Mouse (Mus musculus) midbrain, embryonic 12.5 days (tissue): Measurements from ENCODE around the gene Itgal. TPM values are rescaled to one million over a fixed set of nuclear protein-coding genes. Genes with fewer than 3 reads are reported as not detected.
"Not testable (repeated sequence)": the region's sequence is repeated elsewhere in the genome, so short reads cannot be mapped to it uniquely, and the experiment has no call there.

Source experiments
- ATAC-seq: fragments of 200-750 bp; cut with Nextera tagmentation; 2 replicates; pipeline ENCODE4 v1.8.0; 2017; ENCODE audit warnings: low read depth, moderate TSS enrichment, moderate library complexity; ENCODE audit not compliant: low FRiP score
- H3K27ac ChIP-seq: fragments of 300-500 bp; sonication (generic); replicated peaks from 2 replicates; pipeline ENCODE4 v1.5.1; 2016; ENCODE audit warnings: mild to moderate bottlenecking
- H3K27me3 ChIP-seq: fragments of 300-500 bp; sonication (generic); 2 replicates; pipeline ENCODE4 v1.6.1; 2016; ENCODE audit warnings: mild to moderate bottlenecking
- H3K36me3 ChIP-seq: fragments of 300-500 bp; sonication (generic); 2 replicates; pipeline ENCODE4 v1.6.1; 2016
- H3K4me1 ChIP-seq: fragments of 300-500 bp; sonication (generic); 2 replicates; pipeline ENCODE4 v1.6.1; 2016
- H3K4me2 ChIP-seq: fragments of 300-500 bp; sonication (generic); replicated peaks from 2 replicates; pipeline ENCODE4 v1.6.1; 2016; ENCODE audit warnings: mild to moderate bottlenecking, moderate library complexity
- H3K4me3 ChIP-seq: fragments of 300-500 bp; sonication (generic); 2 replicates; pipeline ENCODE4 v1.5.1; 2016; ENCODE audit warnings: mild to moderate bottlenecking
- H3K9ac ChIP-seq: fragments of 300-500 bp; sonication (generic); replicated peaks from 2 replicates; pipeline ENCODE4 v1.6.1; 2016; ENCODE audit warnings: mild to moderate bottlenecking, moderate library complexity
- H3K9me3 ChIP-seq: fragments of 300-500 bp; sonication (generic); 2 replicates; pipeline ENCODE4 v1.6.1; 2016; ENCODE audit warnings: mild to moderate bottlenecking
- WGBS: fragments of 180-500 bp; shearing (Covaris S2); methylation state at CpG from one replicate; pipeline ENCODE4 v1.1.7; 2016; 5-methylcytosine and 5-hydroxymethylcytosine counted together
- polyA plus RNA-seq: library from polyadenylated mRNA; unstranded; fragments of >200 nt; fragmentation: Nextera tagmentation; extraction: Ambion mirVana; gene quantifications from 2 replicates; pipeline ENCODE4 v1.2.1, GENCODE M21; 2016

Gene Itgal
- polyA plus RNA-seq, 1 experiment from 2014 or later: 0.52 TPM

- ATAC-seq: peak; percentile 35
- no peaks in the 10 kb centered on the region for H3K27me3 ChIP-seq
- peaks cover 13% of the 10 kb centered on the region for H3K4me1 ChIP-seq
- H3K4me2 ChIP-seq: peak overlapping the region; percentile 77
- WGBS: under 1% methylated on average over 41 of the region's 42 CpGs
- H3K27ac ChIP-seq: peak overlapping the region; percentile 93
- peak overlapping the region; percentile 95 for H3K4me3 ChIP-seq
- H3K9me3 ChIP-seq: no peaks in the 10 kb centered on the region
- H3K9ac ChIP-seq: peak overlapping the region; percentile 94
- peaks cover 24% of the 10 kb centered on the region for H3K36me3 ChIP-seq
These were observed 49.0 kb downstream of the Itgal start for GRCm38 (mm10) chr7:127345092-127345491.

GRCm38 (mm10) chr7:127345512-127346325, 49.7 kb downstream of the Itgal start, which contains the start of gene Zfp768:
Zfp768 (minus strand) TSS chr7:127345589.
- WGBS: under 1% methylated on average over 68 of the region's 76 CpGs
- Histone ChIP-seq H3K9ac (peak within 1 kb of the TSS; percentile 94), H3K36me3 (peaks cover 24% of the 10 kb centered on the region), H3K27me3 (no peaks in the 10 kb centered on the region), H3K4me1 (peaks cover 13% of the 10 kb centered on the region), H3K4me2 (peak within 1 kb of the TSS; percentile 77), H3K4me3 (peak within 1 kb of the TSS; percentile 95), H3K27ac (peak within 1 kb of the TSS; percentile 93), H3K9me3 (no peaks in the 10 kb centered on the region)
- ATAC-seq: peak; percentile 90

GRCm38 (mm10) chr7:127346676-127347075, 50.6 kb downstream of the Itgal start:
- Histone ChIP-seq H3K9me3 (no peaks in the 10 kb centered on the region), H3K36me3 (peaks cover 19% of the 10 kb centered on the region), H3K27ac (no peak overlapping the region), H3K9ac (peak overlapping the region; percentile 94; the same call in 1 of the 2 replicates), H3K4me2 (peak overlapping the region; percentile 77), H3K4me1 (peaks cover 13% of the 10 kb centered on the region), H3K27me3 (no peaks in the 10 kb centered on the region), H3K4me3 (peak overlapping the region; percentile 95)
- ATAC-seq: no peak
- WGBS: 20% methylated on average over 8 of the region's 8 CpGs

- H3K27ac ChIP-seq: no peak overlapping the region
- H3K4me3 ChIP-seq: no peak overlapping the region
- H3K9me3 ChIP-seq: no peaks in the 10 kb centered on the region
- no peak for ATAC-seq
- no peak overlapping the region for H3K4me2 ChIP-seq
- H3K27me3 ChIP-seq: no peaks in the 10 kb centered on the region
- H3K36me3 ChIP-seq: no peaks in the 10 kb centered on the region
- 89% methylated on average over 5 of the region's 5 CpGs for WGBS
- peaks cover 3% of the 10 kb centered on the region; the same call in 1 of the 2 replicates for H3K4me1 ChIP-seq
- no peak overlapping the region for H3K9ac ChIP-seq
These were observed 55.4 kb downstream of the Itgal start for GRCm38 (mm10) chr7:127351230-127352004.

GRCm38 (mm10) chr7:127355796-127356195, 59.7 kb downstream of the Itgal start:
- no peak for ATAC-seq
- H3K36me3 ChIP-seq: no peaks in the 10 kb centered on the region
- no peak overlapping the region for H3K4me3 ChIP-seq
- no peaks in the 10 kb centered on the region for H3K9me3 ChIP-seq
- no peak overlapping the region for H3K9ac ChIP-seq
- no peak overlapping the region for H3K4me2 ChIP-seq
- H3K27me3 ChIP-seq: peaks cover 7% of the 10 kb centered on the region; the same call in 1 of the 2 replicates
- no peak overlapping the region for H3K27ac ChIP-seq
- no peaks in the 10 kb centered on the region for H3K4me1 ChIP-seq
- WGBS: 72% methylated on average over 3 of the region's 3 CpGs

- Histone ChIP-seq H3K27ac (no peak overlapping the region), H3K27me3 (peaks cover 12% of the 10 kb centered on the region), H3K36me3 (no peaks in the 10 kb centered on the region), H3K4me2 (no peak overlapping the region), H3K9ac (no peak overlapping the region), H3K4me3 (no peak overlapping the region), H3K4me1 (no peaks in the 10 kb centered on the region), H3K9me3 (no peaks in the 10 kb centered on the region)
- no peak for ATAC-seq
- WGBS: 59% methylated on average over 2 of the region's 2 CpGs
These were observed 61.8 kb downstream of the Itgal start for GRCm38 (mm10) chr7:127357871-127358270.

GRCm38 (mm10) chr7:127358472-127358871, 62.4 kb downstream of the Itgal start:
- ATAC-seq: no peak
- H3K27me3 ChIP-seq: peaks cover 16% of the 10 kb centered on the region
- peaks cover 3% of the 10 kb centered on the region for H3K4me1 ChIP-seq
- no peak overlapping the region for H3K4me2 ChIP-seq
- no peaks in the 10 kb centered on the region for H3K36me3 ChIP-seq
- no peaks in the 10 kb centered on the region for H3K9me3 ChIP-seq
- 74% methylated on average over 4 of the region's 4 CpGs for WGBS
- no peak overlapping the region for H3K27ac ChIP-seq
- no peak overlapping the region for H3K4me3 ChIP-seq
- H3K9ac ChIP-seq: no peak overlapping the region

- WGBS: 82% methylated on average over 4 of the region's 4 CpGs
- peaks cover 21% of the 10 kb centered on the region for H3K27me3 ChIP-seq
- H3K4me1 ChIP-seq: peaks cover 14% of the 10 kb centered on the region
- no peak overlapping the region for H3K4me3 ChIP-seq
- H3K9me3 ChIP-seq: no peaks in the 10 kb centered on the region
- no peak overlapping the region for H3K4me2 ChIP-seq
- H3K9ac ChIP-seq: no peak overlapping the region
- ATAC-seq: no peak
- H3K36me3 ChIP-seq: no peaks in the 10 kb centered on the region
- no peak overlapping the region for H3K27ac ChIP-seq
These were observed 64.2 kb downstream of the Itgal start for GRCm38 (mm10) chr7:127360265-127360664.

GRCm38 (mm10) chr7:127361449-127361848, 65.4 kb downstream of the Itgal start:
- 59% methylated on average over 13 of the region's 13 CpGs for WGBS
- peaks cover 14% of the 10 kb centered on the region for H3K4me1 ChIP-seq
- no peaks in the 10 kb centered on the region for H3K9me3 ChIP-seq
- H3K9ac ChIP-seq: no peak overlapping the region
- no peak overlapping the region for H3K4me3 ChIP-seq
- no peak overlapping the region for H3K4me2 ChIP-seq
- ATAC-seq: no peak
- peaks cover 28% of the 10 kb centered on the region for H3K27me3 ChIP-seq
- no peaks in the 10 kb centered on the region for H3K36me3 ChIP-seq
- H3K27ac ChIP-seq: no peak overlapping the region

GRCm38 (mm10) chr7:127362418-127362817, 66.4 kb downstream of the Itgal start:
- not testable (repeated sequence) for H3K36me3 ChIP-seq, H3K4me3 ChIP-seq, H3K9me3 ChIP-seq, ATAC-seq, H3K9ac ChIP-seq, H3K27ac ChIP-seq
- Histone ChIP-seq H3K4me1 (peaks cover 14% of the 10 kb centered on the region), H3K27me3 (peaks cover 28% of the 10 kb centered on the region), H3K4me2 (0 out of 2 replicates have a peak overlapping the region, but pooled peaks have one; percentile 26)
- 14% methylated on average over 13 of the region's 13 CpGs for WGBS

GRCm38 (mm10) chr7:127363475-127363921, 67.4 kb downstream of the Itgal start:
- 0 out of 2 replicates have a peak overlapping the region, but pooled peaks have one; percentile 16 for H3K27ac ChIP-seq
- peak overlapping the region; percentile 65 for H3K4me2 ChIP-seq
- no peaks in the 10 kb centered on the region for H3K36me3 ChIP-seq
- under 1% methylated on average over 24 of the region's 24 CpGs for WGBS
- ATAC-seq: peak; percentile 58; the same call in 1 of the 2 replicates
- no peaks in the 10 kb centered on the region for H3K9me3 ChIP-seq
- peaks cover 14% of the 10 kb centered on the region for H3K4me1 ChIP-seq
- peak overlapping the region; percentile 59 for H3K9ac ChIP-seq
- peak overlapping the region; percentile 40 for H3K4me3 ChIP-seq
- H3K27me3 ChIP-seq: peaks cover 28% of the 10 kb centered on the region

- Histone ChIP-seq H3K4me1 (peaks cover 14% of the 10 kb centered on the region), H3K4me3 (peak overlapping the region; percentile 40), H3K9me3 (no peaks in the 10 kb centered on the region), H3K9ac (peak overlapping the region; percentile 59; the same call in 1 of the 2 replicates), H3K36me3 (no peaks in the 10 kb centered on the region), H3K4me2 (peak overlapping the region; percentile 65), H3K27me3 (peaks cover 28% of the 10 kb centered on the region), H3K27ac (no peak overlapping the region)
- no peak for ATAC-seq
- 46% methylated on average over 4 of the region's 4 CpGs for WGBS
These were observed 68.1 kb downstream of the Itgal start for GRCm38 (mm10) chr7:127364166-127364565.
